Mouse (Mus musculus) forebrain, embryonic 11.5 days (tissue): ENCODE data around the gene Cnot4. TPM values are rescaled to one million over a fixed set of nuclear protein-coding genes. Genes with fewer than 3 reads are reported as not detected.

Experiments
- ATAC-seq: fragments of 200-750 bp; cut with Nextera tagmentation; replicated peaks from 2 replicates; pipeline ENCODE4 v1.8.0; 2017; ENCODE audit warnings: moderate TSS enrichment; ENCODE audit not compliant: low FRiP score
- DNase-seq: peaks from one replicate; pipeline ENCODE4 v3.0.0-alpha.2; 2017; ENCODE audit warnings: low spot score
- H3K27ac ChIP-seq: fragments of 300-500 bp; sonication (generic); 2 replicates; pipeline ENCODE4 v1.5.1; 2014; ENCODE audit warnings: low read depth, low read length
- H3K27me3 ChIP-seq: fragments of 300-500 bp; sonication (generic); 2 replicates; pipeline ENCODE4 v1.6.1; 2014; ENCODE audit warnings: mild to moderate bottlenecking, low read length, mixed read lengths; ENCODE audit not compliant: control insufficient read depth, insufficient read depth
- H3K36me3 ChIP-seq: fragments of 300-500 bp; sonication (generic); 2 replicates; pipeline ENCODE4 v1.6.1; 2014; ENCODE audit warnings: mild to moderate bottlenecking, low read length, moderate library complexity, mixed read lengths; ENCODE audit not compliant: control insufficient read depth, insufficient read depth
- H3K4me1 ChIP-seq: fragments of 300-500 bp; sonication (generic); replicated peaks from 2 replicates; pipeline ENCODE4 v1.6.1; 2014; ENCODE audit warnings: low read length, mixed read lengths; ENCODE audit not compliant: control insufficient read depth, insufficient read depth
- H3K4me2 ChIP-seq: fragments of 300-500 bp; sonication (generic); 2 replicates; pipeline ENCODE4 v1.6.1; 2014; ENCODE audit warnings: low read depth, mild to moderate bottlenecking, low read length, moderate library complexity, mixed read lengths; ENCODE audit not compliant: severe bottlenecking
- H3K4me3 ChIP-seq: fragments of 300-500 bp; sonication (generic); 2 replicates; pipeline ENCODE4 v1.5.1; 2014; ENCODE audit warnings: low read depth, low read length
- H3K9ac ChIP-seq: fragments of 300-500 bp; sonication (generic); 2 replicates; pipeline ENCODE4 v1.6.1; 2014; ENCODE audit warnings: low read length
- H3K9me3 ChIP-seq: fragments of 300-500 bp; sonication (generic); 2 replicates; pipeline ENCODE4 v1.6.1; 2016; ENCODE audit warnings: low read length, mixed read lengths; ENCODE audit not compliant: control insufficient read depth
- WGBS: fragments of 180-500 bp; shearing (Covaris S2); extraction: QIAGEN DNeasy Blood & Tissue Kit; methylation state at CpG from one replicate; pipeline ENCODE4 v1.1.7; 2014; 5-methylcytosine and 5-hydroxymethylcytosine counted together
- polyA plus RNA-seq: library from polyadenylated mRNA; unstranded; fragments of >200 nt; fragmentation: Nextera tagmentation; extraction: Ambion mirVana; gene quantifications from 2 replicates; pipeline ENCODE4 v1.2.1, GENCODE M21; 2014

The Cnot4 gene
- polyA plus RNA-seq, 1 experiment from 2014 or later = 35.8 TPM

DNA sequence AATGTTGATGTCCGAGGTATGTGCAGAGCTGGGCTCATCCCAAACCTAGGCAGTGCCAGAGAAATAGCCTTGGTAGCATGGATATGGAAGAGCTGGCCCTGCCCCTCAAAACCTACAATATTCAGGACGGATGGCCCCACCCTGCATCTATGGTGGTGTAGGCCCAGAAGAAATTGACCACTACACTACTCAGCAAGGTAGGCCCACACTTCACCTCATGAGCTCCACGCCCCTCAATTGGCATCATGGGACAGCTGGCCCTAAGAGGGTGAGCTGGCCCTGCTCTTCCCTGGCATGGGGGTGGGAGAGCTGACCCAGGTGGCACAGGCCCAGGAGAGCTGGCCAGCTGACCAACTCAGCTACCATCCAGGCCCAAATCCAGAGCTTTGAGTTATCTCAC lies 48.6 kb downstream of the Cnot4 start:
- H3K4me1 ChIP-seq = no peaks in the 10 kb centered on the region
- 97% methylated on average over 3 of the region's 3 CpGs for WGBS
- DNase-seq (no peak), ATAC-seq (no peak)
- H3K27ac ChIP-seq = no peak overlapping the region
- H3K27me3 ChIP-seq = no peaks in the 10 kb centered on the region
- no peaks in the 10 kb centered on the region for H3K36me3 ChIP-seq
- H3K9me3 ChIP-seq = no peaks in the 10 kb centered on the region
- no peak overlapping the region for H3K4me2 ChIP-seq
- no peak overlapping the region for H3K4me3 ChIP-seq
- no peak overlapping the region for H3K9ac ChIP-seq

DNA sequence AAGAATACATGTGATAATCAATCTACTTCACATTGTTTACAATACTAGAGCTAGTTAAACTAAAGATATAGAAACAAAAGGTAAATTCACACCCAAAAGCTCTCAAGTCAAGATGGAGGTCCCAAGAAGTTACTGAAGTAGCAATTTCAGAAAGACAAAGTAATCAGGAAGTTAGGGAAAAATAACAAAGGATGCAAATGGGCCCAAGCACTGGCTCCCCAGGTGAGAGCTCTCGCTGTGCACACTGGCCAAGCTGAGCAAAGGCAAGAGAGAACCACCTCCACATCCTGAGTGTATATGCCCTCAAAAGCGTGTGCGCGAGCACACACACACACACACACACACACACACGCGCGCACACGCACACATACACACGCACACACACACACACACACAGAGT lies 58.4 kb downstream of the Cnot4 start:
- H3K27ac ChIP-seq = no peak overlapping the region
- no peaks in the 10 kb centered on the region for H3K9me3 ChIP-seq
- DNase-seq (no peak), ATAC-seq (no peak)
- no peaks in the 10 kb centered on the region for H3K4me1 ChIP-seq
- H3K9ac ChIP-seq = no peak overlapping the region
- WGBS = 96% methylated on average over 9 of the region's 9 CpGs
- no peak overlapping the region for H3K4me2 ChIP-seq
- no peaks in the 10 kb centered on the region for H3K36me3 ChIP-seq
- no peak overlapping the region for H3K4me3 ChIP-seq
- H3K27me3 ChIP-seq = no peaks in the 10 kb centered on the region

DNA sequence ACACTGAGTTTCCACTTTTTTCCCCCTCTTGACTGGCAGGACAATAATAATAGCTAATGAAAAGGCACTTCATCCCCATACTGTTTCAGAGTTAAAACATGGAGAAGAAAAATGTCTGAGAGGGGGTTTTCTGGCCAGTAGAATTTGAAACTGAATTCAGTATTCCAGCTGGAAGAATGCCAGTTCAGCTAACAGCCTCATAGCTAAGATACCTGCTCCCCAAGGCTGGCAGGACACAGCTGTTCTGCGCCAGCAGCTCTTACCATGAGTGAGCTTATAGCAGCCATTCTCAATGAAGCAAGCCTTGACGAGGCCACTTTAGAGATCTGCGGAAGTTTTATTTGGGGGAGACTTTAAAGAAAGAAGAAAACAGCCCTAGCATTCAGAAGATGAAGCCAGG lies 62.3 kb downstream of the Cnot4 start:
- Histone ChIP-seq H3K9me3 (no peaks in the 10 kb centered on the region), H3K4me1 (no peaks in the 10 kb centered on the region), H3K36me3 (no peaks in the 10 kb centered on the region), H3K27me3 (no peaks in the 10 kb centered on the region), H3K4me3 (no peak overlapping the region), H3K4me2 (no peak overlapping the region), H3K27ac (no peak overlapping the region), H3K9ac (no peak overlapping the region)
- 90% methylated on average over 3 of the region's 3 CpGs for WGBS
- ATAC-seq = no peak
- DNase-seq = no peak

DNA sequence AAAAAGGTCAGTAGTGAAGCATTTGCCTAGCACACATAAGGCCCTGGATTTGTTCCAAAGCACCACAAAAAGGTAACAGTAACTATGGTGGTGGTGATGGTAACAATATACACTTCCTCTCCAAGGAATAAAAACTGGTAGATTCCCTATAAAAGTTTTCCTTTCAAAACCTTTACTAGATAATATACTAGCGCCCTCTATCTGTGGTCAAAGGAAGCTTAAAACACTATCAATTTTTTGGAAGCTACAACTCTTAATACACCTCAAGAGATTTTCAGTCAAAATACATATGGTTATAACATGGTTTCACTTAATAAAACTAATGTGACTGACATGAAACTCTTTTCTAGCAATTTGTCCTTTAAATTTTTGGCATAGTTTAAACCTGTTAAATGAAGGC lies 71.1 kb downstream of the Cnot4 start:
- Histone ChIP-seq H3K9ac (no peak overlapping the region), H3K4me2 (no peak overlapping the region), H3K36me3 (no peaks in the 10 kb centered on the region), H3K9me3 (no peaks in the 10 kb centered on the region), H3K4me1 (no peaks in the 10 kb centered on the region), H3K27me3 (no peaks in the 10 kb centered on the region), H3K4me3 (no peak overlapping the region), H3K27ac (no peak overlapping the region)
- ATAC-seq = no peak
- WGBS = 15% methylated on average over 1 of the region's 1 CpGs
- no peak for DNase-seq

DNA sequence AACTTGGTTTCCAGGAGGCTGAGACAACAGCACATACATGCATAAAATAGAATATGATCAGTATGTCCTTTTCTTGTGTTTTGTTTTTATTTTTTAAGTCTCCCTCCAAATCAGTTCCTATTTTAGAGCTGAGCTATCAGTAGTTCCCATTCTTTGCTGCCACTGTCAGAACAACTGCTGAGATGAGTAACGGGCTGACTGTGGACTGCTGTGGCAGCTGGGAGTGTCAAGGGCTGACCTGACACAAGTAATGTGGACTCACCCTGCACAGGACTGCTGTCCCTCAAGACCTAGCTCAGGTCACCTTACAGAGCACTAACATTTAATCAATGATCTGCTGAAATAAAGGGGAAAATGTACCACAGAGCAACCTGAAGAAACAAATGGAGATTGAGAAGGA lies 90.4 kb downstream of the Cnot4 start:
- Histone ChIP-seq H3K4me1 (no peaks in the 10 kb centered on the region), H3K9ac (no peak overlapping the region), H3K9me3 (no peaks in the 10 kb centered on the region), H3K4me2 (no peak overlapping the region), H3K4me3 (no peak overlapping the region), H3K36me3 (no peaks in the 10 kb centered on the region), H3K27ac (no peak overlapping the region), H3K27me3 (no peaks in the 10 kb centered on the region)
- no peak for DNase-seq
- no peak for ATAC-seq
- 77% methylated on average over 1 of the region's 1 CpGs for WGBS

DNA sequence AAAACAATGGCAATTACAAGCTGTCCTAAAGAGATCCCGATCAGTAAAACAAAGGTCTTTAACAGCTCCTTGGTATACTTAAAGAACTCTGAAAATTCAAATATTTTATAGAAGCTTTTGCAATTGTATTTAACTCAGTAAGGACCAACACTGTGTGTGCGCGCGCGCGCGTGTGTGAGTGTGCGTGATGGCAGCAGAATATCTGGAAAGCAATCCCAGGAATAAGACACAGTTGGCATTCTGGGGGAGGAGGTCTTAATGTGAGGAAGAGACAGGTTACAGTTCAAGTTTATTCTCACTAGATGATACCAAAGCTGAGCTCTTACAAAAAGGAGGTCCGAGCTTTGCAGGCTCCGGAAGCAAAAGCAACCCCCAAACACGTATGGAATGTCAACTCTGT lies 100.2 kb downstream of the Cnot4 start:
- H3K9ac ChIP-seq = no peak overlapping the region

DNA sequence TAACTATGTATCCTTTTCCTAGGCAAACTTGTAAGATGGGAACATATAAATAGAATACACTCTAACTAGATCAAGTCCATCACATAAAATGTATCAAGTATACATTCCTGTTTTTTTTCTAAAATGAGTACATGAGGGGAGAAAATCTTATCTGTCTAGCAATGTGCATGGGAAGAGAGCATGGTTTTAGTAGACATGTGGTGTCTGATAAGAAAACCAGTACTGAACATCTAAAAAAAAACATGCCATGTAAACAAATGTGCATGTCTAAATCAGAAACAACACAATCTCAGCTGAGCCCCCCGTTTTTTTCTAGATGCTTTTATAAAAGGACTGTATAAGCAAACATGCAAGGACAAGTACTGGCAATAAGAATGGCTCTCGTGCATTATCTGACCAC lies 100.8 kb downstream of the Cnot4 start:
- no peaks in the 10 kb centered on the region for H3K36me3 ChIP-seq
- no peak overlapping the region for H3K27ac ChIP-seq
- no peak overlapping the region for H3K4me3 ChIP-seq
- H3K27me3 ChIP-seq = no peaks in the 10 kb centered on the region
- 81% methylated on average over 2 of the region's 2 CpGs for WGBS
- ATAC-seq (no peak), DNase-seq (no peak)
- no peaks in the 10 kb centered on the region for H3K9me3 ChIP-seq
- no peaks in the 10 kb centered on the region for H3K4me1 ChIP-seq
- H3K4me2 ChIP-seq = no peak overlapping the region
- H3K9ac ChIP-seq = no peak overlapping the region

More for the DNA sequence above, 100.2 kb downstream of the Cnot4 start:
- Histone ChIP-seq H3K4me3 (no peak overlapping the region), H3K9me3 (no peaks in the 10 kb centered on the region), H3K4me1 (no peaks in the 10 kb centered on the region), H3K27ac (no peak overlapping the region), H3K27me3 (no peaks in the 10 kb centered on the region), H3K36me3 (no peaks in the 10 kb centered on the region), H3K4me2 (no peak overlapping the region)
- ATAC-seq (no peak), DNase-seq (no peak)
- WGBS = 93% methylated on average over 11 of the region's 11 CpGs

DNA sequence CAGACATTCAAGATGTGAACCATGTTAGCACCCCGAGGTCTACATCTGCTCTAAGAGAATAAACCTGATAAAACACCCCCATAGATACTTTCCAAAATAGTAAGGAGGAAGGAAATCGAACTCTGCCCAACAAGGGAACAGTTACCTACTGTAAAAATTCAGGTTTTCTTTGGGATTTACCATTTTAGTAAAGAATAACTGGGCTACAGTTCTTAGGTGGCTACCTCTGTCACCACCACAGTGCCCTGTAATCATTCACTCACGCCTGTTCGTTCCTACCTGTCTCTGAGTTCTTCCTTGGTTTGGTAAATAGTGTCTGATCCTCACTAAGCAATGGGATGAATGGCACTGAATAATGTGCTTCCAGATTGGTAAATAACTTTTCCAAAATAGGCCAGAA lies 102.7 kb downstream of the Cnot4 start:
- Histone ChIP-seq H3K27ac (no peak overlapping the region), H3K4me3 (no peak overlapping the region), H3K9me3 (no peaks in the 10 kb centered on the region), H3K4me2 (no peak overlapping the region), H3K27me3 (no peaks in the 10 kb centered on the region), H3K36me3 (no peaks in the 10 kb centered on the region), H3K9ac (no peak overlapping the region), H3K4me1 (no peaks in the 10 kb centered on the region)
- WGBS = 93% methylated on average over 4 of the region's 4 CpGs
- DNase-seq (no peak), ATAC-seq (no peak)

DNA sequence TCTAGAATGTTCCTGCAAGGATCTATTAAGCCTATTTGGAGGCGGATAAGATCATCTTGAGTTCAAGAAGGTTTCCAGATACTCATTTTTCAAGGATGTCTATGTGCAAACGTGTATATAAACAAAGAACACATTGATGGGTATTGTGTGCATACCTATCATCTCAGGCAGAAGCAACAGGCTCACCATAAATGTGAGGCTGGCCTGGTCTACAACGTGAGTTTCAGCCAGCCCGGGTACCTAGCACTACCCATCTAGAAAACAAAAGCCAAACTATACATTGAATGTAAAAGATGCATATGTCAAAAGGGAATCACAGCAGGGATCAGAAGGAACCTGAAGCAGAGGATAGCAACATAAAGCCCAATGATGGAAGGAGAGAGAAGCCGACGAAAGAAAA lies 103.3 kb downstream of the Cnot4 start:
- no peaks in the 10 kb centered on the region for H3K27me3 ChIP-seq
- no peaks in the 10 kb centered on the region for H3K36me3 ChIP-seq
- no peak for ATAC-seq
- H3K9me3 ChIP-seq = no peaks in the 10 kb centered on the region
- H3K27ac ChIP-seq = no peak overlapping the region
- 86% methylated on average over 6 of the region's 6 CpGs for WGBS
- no peak overlapping the region for H3K9ac ChIP-seq
- no peak for DNase-seq
- no peak overlapping the region for H3K4me2 ChIP-seq
- no peak overlapping the region for H3K4me3 ChIP-seq
- no peaks in the 10 kb centered on the region for H3K4me1 ChIP-seq
